Mouse (Mus musculus): ENCODE data around the gene Ddit4.
A peak's percentile ranks its signal among the peaks of the same experiment; 100 is the strongest.
"Not testable (repeated sequence)": the region's sequence is repeated elsewhere in the genome, so short reads cannot be mapped to it uniquely, and the experiment has no call there.

Gene Ddit4

GRCm38 (mm10) chr10:59951211-59952151 lies at the start of gene Ddit4:
Gene Ddit4 (minus strand): TSS chr10:59951834.
- peak; percentile 97 for DNase-seq (ENCODE audit: low spot score)

- DNase-seq (ENCODE audit: low spot score), result no peak
Measured at GRCm38 (mm10) chr10:59999057-59999456, 47.4 kb upstream of the Ddit4 start.

GRCm38 (mm10) chr10:59997591-59997990 lies 46.0 kb upstream of the Ddit4 start:
- DNase-seq (ENCODE audit: low spot score), result peak; percentile 86

DNA sequence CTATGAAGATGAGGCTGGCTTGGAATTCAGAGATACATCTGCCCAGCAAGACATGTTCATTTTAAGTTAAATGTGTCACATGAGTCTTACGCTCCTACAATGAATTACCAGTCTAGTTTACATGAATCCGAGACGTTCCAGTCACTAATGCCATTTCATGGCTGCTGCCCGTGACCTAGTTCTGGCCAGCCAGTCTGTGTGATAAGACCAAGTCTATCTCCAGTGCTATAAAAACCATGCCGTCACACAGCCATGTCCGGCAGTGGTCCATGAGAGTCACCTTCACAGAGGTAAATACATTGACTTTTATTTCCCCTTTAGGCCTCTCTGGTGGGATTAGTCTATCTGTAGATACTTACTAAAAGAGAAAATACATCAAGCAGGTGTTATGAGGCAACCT lies 44.3 kb upstream of the Ddit4 start:
- DNase-seq (ENCODE audit: low spot score), result no peak

DNA sequence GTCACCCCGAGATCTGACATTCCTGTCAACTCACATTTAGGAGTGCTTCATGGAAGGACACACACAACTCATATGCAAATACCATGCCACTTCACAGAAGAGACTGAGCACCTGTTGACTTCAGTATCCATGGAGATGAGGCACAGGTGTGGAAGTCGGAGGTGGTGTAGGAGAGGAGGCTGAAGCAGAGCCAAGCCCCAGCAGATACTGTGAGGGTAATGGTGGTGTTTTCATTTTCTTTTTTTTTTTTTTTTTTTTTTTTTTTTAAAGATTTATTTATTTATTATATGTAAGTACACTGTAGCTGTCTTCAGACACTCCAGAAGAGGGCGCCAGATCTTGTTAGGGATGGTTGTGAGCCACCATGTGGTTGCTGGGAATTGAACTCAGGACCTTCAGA lies 42.2 kb upstream of the Ddit4 start:
- not testable (repeated sequence) for DNase-seq (ENCODE audit: low spot score)

DNA sequence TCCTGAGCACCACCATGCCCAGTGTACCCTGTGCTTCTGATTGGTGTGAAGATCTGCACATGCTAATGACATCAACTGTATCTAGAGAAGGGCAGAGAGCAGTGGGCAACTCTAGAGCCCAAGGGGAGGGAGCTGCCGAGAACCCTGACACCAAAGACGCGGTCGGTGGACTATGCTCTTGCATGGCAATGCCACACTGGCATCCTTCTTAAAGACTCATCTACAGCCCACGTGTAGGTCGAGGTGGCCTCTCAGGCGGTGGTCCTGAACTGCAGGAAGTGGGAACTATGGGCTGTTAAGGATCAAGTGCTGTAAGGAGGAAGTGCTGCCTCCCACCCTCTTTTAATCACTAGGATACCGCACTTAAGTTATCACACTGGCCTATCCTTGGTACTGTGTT lies 40.4 kb upstream of the Ddit4 start:
- no peak for DNase-seq (ENCODE audit: low spot score)

- DNase-seq (ENCODE audit: low spot score), result no peak
Measured at GRCm38 (mm10) chr10:59991262-59991880, 39.7 kb upstream of the Ddit4 start.

DNA sequence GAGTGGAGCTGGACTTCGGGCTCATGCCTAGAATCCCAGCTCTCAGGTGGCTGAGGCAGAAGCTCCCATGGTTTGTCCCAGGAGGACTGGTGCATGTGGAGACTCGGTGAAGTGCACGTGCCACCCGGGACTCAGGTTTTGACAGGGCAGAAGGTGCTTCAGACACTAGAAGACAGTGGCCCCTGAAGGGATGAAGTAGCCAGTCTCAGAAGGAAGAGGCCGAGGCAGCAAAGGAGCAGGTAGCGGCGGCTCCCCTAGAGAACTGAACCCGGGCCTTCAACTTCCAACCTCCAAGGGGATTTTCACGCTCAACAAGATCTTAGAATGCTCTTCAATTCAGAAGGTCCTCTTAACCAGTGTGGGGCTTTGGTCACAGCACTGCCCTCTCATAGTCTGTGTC lies 38.8 kb upstream of the Ddit4 start:
- no peak for DNase-seq (ENCODE audit: low spot score)

GRCm38 (mm10) chr10:59988036-59988435 lies 36.4 kb upstream of the Ddit4 start:
- DNase-seq (ENCODE audit: low spot score), result no peak

DNA sequence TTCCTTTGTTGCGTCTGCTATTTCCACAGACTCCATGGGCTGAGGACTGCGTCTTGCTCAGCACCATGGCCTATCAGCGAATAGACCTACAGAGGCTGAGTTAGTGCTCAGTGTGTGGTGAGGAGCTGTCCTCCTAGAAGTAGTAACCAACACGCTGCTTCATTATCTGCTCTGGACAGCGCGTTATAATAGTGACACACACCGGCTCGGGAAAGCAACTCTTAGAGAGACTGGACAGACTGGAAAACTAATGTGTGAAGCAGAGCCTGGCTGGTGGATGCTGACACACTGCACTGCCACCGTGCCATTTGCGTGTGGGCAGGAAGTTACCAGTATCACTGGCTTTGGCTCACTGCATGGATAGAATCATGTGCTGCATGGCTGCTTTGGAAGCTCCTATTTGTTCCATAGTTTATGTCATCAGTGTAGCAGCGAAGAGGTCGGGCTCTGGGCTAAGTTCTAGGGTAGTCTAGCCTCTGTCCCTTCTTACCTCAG lies 30.8 kb upstream of the Ddit4 start:
- no peak for DNase-seq (ENCODE audit: low spot score)

- DNase-seq (ENCODE audit: low spot score), result no peak
Measured at GRCm38 (mm10) chr10:59981792-59982191, 30.2 kb upstream of the Ddit4 start.

- DNase-seq (ENCODE audit: low spot score), result no peak
Measured at GRCm38 (mm10) chr10:59981336-59981735, 29.7 kb upstream of the Ddit4 start.

DNA sequence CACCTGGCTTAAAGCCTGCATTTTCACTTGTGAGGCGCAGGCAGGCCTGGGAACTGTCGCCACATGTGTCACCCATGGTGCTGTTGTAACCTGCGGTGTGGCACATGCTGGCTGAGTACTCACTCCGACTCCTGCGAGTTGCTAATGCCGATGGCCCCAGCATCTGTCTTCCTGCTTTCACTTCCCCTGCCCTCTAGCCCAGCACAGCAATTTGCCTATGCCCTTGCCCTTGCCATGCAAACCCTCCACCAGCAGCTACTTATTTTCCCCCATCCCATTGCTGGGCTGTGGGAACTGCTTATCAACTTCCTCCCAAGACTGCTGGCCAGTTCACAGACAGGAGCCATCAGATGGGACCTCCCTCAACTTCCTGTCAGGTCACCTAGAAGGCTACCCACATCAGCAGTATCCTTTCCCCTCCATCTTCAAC lies 29.2 kb upstream of the Ddit4 start:
- DNase-seq (ENCODE audit: low spot score), result no peak

DNA sequence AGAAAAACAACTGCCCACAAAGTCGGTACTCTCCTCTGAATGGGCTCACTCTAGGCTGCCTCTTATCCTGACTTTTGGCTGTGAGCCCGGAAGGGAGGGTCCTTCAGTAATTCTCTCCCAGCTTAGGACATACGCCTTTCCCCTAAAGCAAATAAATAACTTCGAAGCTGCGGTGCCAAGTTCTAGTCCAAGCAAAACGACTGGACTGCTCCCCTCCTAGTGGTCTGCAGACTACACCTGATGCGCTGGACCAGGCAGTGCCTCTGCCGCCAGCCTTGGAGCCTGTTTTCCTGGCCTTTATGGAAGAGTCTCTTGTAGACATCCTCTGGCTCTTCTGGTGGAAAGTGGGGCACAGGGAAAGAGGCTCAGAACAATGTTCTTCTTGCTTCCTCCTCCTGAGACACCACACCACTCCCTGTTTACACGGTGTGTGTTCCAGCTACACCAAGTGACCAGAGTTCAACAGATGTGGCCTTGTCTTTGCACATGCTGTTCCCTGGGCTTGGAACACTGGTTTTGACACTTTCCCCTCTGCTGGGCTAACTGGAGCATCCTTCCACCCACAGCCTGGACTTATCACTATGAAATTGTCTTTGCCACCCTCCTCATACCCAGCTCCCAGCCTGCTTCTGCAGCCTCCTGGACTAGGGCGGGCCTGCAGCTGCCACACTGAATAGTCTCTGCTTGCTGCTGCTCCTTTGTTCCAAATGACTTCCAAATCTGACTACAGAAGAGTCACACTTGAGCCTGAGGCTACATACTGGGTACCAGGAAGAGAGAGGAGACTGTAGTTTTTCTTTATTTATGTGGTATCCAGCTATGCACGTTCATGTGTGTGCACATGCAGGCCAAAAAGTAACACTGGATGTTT lies 27.5 kb upstream of the Ddit4 start:
- no peak for DNase-seq (ENCODE audit: low spot score)

DNA sequence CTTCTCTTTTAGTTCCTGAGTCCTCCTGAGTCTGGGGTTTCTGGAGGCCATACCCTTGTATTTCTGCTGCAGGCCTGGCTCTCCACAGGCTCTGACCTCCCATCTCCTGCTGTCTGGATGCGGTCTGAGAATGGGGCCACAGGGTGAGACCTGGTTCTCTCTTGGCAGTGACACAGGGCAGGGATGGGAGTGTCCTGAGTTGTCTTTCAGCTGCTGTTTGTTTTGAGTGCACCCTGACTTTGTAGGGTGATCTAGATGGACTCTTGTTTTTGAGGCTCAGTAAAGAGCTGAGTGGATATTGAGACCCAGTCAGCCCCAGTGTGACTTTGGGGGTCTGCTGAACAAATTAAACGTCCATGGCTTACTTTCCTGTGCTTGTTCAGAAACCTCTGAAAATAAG lies 26.8 kb upstream of the Ddit4 start:
- DNase-seq (ENCODE audit: low spot score), result no peak

DNA sequence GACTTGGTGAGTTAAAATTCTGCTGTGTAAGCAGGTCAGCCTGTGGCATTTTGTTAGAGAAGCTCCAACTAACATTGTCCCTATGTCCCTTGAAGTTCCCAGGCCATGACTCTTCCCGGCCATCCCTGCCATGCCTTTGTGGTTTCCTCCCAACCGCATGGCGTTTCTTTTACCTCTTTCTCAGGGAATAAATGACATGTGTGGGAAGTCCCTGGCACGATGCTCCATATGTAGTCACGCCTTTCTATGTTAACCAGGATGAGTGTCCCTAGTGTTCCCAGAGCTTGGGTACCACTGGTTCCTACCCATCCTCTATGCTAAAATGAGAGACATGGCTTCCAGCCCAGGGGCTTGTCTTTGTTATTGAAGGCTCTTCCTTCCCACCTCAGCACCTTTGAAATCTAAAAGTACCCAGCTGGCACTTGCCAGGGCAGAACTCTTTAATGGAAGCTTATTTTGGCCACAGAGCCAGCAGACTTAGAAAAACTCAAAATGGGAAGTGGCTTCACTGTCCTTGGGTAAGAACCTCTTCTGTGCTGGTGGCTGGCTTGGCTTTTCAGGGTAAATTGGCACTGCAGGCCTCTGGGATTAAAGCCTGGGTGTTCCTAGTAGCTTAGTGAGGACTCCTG lies 26.2 kb upstream of the Ddit4 start:
- DNase-seq (ENCODE audit: low spot score), result no peak

GRCm38 (mm10) chr10:59977141-59977540 lies 25.5 kb upstream of the Ddit4 start:
- no peak for DNase-seq (ENCODE audit: low spot score)

DNA sequence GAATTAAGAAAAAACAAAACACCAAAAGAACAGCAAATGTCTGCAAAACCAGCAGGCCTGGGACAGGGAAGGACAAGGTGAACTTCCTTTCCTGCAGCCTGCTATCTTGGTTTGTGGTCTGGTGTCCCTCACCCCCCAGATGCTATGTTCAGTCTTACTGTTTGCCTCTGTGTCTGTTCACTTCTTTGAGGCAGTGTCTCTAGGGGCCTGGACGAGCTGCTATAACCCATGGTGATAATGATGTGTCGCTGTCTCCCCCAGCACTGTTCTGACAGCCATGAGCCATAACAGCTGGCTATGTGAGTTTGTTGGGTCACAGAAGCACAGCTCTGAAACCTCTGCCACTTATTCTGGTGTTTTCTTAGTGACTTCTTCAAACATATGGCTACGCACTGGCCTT lies 23.2 kb upstream of the Ddit4 start:
- DNase-seq (ENCODE audit: low spot score), result no peak

DNA sequence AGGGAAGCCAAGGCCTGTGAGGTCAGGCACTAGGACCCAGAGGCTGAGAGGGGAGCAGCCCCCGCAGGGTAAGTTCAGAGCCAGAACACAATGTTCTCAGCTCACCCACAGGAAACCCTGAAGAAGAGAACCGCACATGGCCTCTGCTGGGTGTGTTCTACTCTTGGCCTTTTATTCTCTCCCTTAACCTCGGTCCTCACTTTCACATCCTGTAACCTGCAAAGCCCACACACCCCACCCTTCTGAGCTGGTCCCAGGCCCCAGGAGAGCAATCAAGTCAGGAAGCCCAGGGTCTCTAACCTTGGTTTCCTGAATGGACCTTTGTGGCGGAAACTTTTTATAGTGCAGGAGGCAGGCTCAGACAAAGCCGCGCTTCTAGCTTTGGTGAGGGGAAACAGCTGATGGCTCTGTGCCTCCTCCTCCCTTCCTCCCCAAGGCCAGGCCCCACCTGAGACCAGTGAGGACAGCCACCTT lies 22.6 kb upstream of the Ddit4 start:
- DNase-seq (ENCODE audit: low spot score), result no peak

DNA sequence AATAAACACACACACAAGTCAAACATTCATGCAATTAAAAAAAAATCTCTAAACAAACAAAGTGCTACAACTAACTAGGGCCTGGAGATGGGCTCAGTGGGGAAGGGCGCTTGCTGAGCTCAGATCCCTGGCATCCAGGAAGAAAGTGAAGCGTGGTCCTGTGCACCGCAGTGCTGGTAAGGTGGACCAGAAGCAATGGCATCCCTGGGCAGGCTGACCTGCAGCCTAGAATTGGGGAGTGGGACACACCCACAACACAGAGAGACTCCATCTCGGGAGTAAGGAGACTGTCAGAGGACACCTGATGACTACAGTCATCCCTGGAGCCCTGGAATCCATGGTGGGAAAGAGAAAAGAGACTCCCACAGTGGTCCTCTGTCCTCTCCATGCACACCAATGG lies 21.8 kb upstream of the Ddit4 start:
- DNase-seq (ENCODE audit: low spot score), result no peak

DNA sequence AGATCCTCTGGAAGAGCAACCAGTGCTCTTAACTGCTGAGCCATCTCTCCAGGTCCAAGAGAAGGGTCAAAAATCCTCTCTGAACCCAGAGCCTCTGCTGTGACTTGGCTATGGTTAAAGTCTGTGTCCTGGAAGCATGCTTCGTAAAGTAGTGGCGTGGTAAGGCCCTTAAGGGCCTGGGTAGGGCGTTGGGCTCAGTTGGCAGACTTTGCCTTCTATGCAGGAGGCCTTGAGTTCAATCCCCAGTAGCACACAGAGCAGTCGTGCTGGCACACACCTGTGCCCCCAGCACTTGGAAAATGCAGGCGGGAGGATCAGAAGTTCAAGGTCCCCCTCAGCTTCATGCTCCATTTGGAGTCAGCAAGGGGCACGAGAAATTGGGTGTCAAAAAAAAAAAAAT lies 21.4 kb upstream of the Ddit4 start:
- DNase-seq (ENCODE audit: low spot score), result no peak

DNA sequence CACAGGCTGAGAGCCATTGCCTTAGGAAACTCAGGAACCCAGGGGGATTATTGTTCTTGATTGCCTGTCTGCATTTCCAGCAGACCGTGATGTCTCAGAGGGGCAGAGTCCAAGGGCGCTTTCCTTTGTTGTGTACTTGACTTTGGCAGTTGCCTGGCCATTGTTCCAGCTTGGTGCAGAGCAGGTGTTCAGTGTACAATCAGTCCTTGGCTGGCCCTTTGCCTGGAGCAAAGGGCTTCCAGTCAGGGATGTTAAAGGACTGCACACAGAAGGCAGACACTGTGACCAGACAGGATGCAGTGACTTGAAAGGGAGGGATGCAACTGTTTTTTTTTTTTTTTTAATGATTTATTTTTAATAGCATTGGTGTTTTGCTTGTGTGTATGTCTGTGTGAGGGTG lies 20.9 kb upstream of the Ddit4 start:
- DNase-seq (ENCODE audit: low spot score), result no peak

All from layer of hippocampus, adult 9-10 months (tissue).